Mouse (Mus musculus) 416B (cell line): ENCODE results near the gene Kxd1.

Experiments used
- DNase-seq: peaks from one replicate; pipeline ENCODE4 v3.0.0; 2011; ENCODE audit warnings: low read depth

Kxd1 gene

GRCm38 (mm10) chr8:70493692-70494415 is 33.9 kb downstream of the Kxd1 start:
- no peak for DNase-seq

GRCm38 (mm10) chr8:70492664-70493640 is 34.8 kb downstream of the Kxd1 start, which contains the start of gene Crlf1:
Gene Crlf1, plus strand, starts transcription at chr8:70493158.
- no peak for DNase-seq

GRCm38 (mm10) chr8:70490880-70491495 is 36.8 kb downstream of the Kxd1 start:
- DNase-seq = no peak

GRCm38 (mm10) chr8:70490061-70490879 is 37.5 kb downstream of the Kxd1 start:
- no peak for DNase-seq

GRCm38 (mm10) chr8:70489576-70489975 is 38.2 kb downstream of the Kxd1 start:
- DNase-seq = no peak

GRCm38 (mm10) chr8:70488931-70489470 is 38.8 kb downstream of the Kxd1 start:
- DNase-seq = no peak

- no peak for DNase-seq
Observed at GRCm38 (mm10) chr8:70487993-70488796, 39.6 kb downstream of the Kxd1 start.

GRCm38 (mm10) chr8:70486941-70487520 is 40.7 kb downstream of the Kxd1 start, which contains the start of gene Tmem59l:
Gene Tmem59l, minus strand, starts transcription at chr8:70487358.
- DNase-seq = no peak

GRCm38 (mm10) chr8:70486191-70486681 is 41.5 kb downstream of the Kxd1 start:
- no peak for DNase-seq

GRCm38 (mm10) chr8:70482943-70483342 is 44.8 kb downstream of the Kxd1 start:
- DNase-seq = no peak

GRCm38 (mm10) chr8:70481908-70482307 is 45.8 kb downstream of the Kxd1 start:
- no peak for DNase-seq

- DNase-seq = peak; percentile 61
Observed at GRCm38 (mm10) chr8:70477269-70477982, 50.3 kb downstream of the Kxd1 start.

- DNase-seq = peak; percentile 98
Observed at GRCm38 (mm10) chr8:70476333-70477268, 51.2 kb downstream of the Kxd1 start, which contains the start of gene Klhl26. Gene Klhl26, minus strand, starts transcription at chr8:70476968.

- no peak for DNase-seq
Observed at GRCm38 (mm10) chr8:70471856-70472255, 55.9 kb downstream of the Kxd1 start.

- DNase-seq = no peak
Observed at GRCm38 (mm10) chr8:70469938-70470337, 57.8 kb downstream of the Kxd1 start.

- no peak for DNase-seq
Observed at GRCm38 (mm10) chr8:70469295-70469916, 58.4 kb downstream of the Kxd1 start.

- no peak for DNase-seq
Observed at GRCm38 (mm10) chr8:70468733-70469132, 59.0 kb downstream of the Kxd1 start.
